Comparison of ENCODE assay signal across 7 mouse cellular contexts in genomic region chr19:59344304-59344711, GRCm38 (mm10). TPM values are rescaled to one million over a fixed set of nuclear protein-coding genes. Genes with fewer than 3 reads are reported as not detected.
DNase-seq lines count a peak whose midpoint lies in the region; ATAC-seq and TF ChIP-seq lines count a peak whose summit lies in the region.

No protein-coding gene starts in this region.

- no peaks in the 10 kb centered on the region for H3K36me3 ChIP-seq in ES-E14 (ENCODE audit: control insufficient read depth, insufficient read depth, low read length, poor library complexity, severe bottlenecking)
- H3K36me3 ChIP-seq in forebrain, embryonic 12.5 days (replicated peaks), result no peaks in the 10 kb centered on the region
- H3K36me3 ChIP-seq in hindbrain, postnatal 0 days (ENCODE audit: insufficient read depth, low read length), result no peaks in the 10 kb centered on the region
- H3K36me3 ChIP-seq in limb, embryonic 11.5 days (ENCODE audit: control insufficient read depth, insufficient read depth, low read length), result no peaks in the 10 kb centered on the region
- H3K36me3 ChIP-seq in midbrain, embryonic 10.5 days, result no peaks in the 10 kb centered on the region
- H3K36me3 ChIP-seq in small intestine, adult 2 months (ENCODE audit: control insufficient read depth, insufficient read depth, low read length), result no peaks in the 10 kb centered on the region

- no peaks in the 10 kb centered on the region for H3K9me3 ChIP-seq in ES-E14 (ENCODE audit: control insufficient read depth, insufficient read depth, low read depth, low read length)
- H3K9me3 ChIP-seq in forebrain, embryonic 12.5 days, result no peaks in the 10 kb centered on the region
- H3K9me3 ChIP-seq in hindbrain, postnatal 0 days (ENCODE audit: low read length), result no peaks in the 10 kb centered on the region
- no peaks in the 10 kb centered on the region for H3K9me3 ChIP-seq in limb, embryonic 11.5 days (ENCODE audit: control insufficient read depth, low read length)
- H3K9me3 ChIP-seq in midbrain, embryonic 10.5 days (replicated peaks), result no peaks in the 10 kb centered on the region

- no peaks in the 10 kb centered on the region for H3K27me3 ChIP-seq in forebrain, embryonic 12.5 days
- H3K27me3 ChIP-seq in hindbrain, postnatal 0 days (ENCODE audit: insufficient read depth, low read length), result no peaks in the 10 kb centered on the region
- no peaks in the 10 kb centered on the region for H3K27me3 ChIP-seq in limb, embryonic 11.5 days (ENCODE audit: control insufficient read depth, insufficient read depth, low read length)
- H3K27me3 ChIP-seq in midbrain, embryonic 10.5 days (ENCODE audit: low read depth, poor library complexity, severe bottlenecking), result no peaks in the 10 kb centered on the region
- no peaks in the 10 kb centered on the region for H3K27me3 ChIP-seq in small intestine, adult 2 months (ENCODE audit: control insufficient read depth, insufficient read depth, low read length)

- DNase-seq in ES-E14 (ENCODE audit: low read depth, low spot score), result no peak
- DNase-seq in hindbrain, postnatal 0 days (ENCODE audit: low spot score), result peak; percentile 36
- peak; percentile 52 for DNase-seq in limb, embryonic 11.5 days (ENCODE audit: low spot score)
- peak; percentile 42 for DNase-seq in midbrain, embryonic 10.5 days (ENCODE audit: low spot score)

- peak overlapping the region; percentile 80 to 94 for H3K4me3 ChIP-seq in ES-E14 (ENCODE audit: insufficient read depth in 1 of 2, low read depth in 1 of 2, low read length in 2 of 2, poor library complexity in 1 of 2, severe bottlenecking in 1 of 2)
- H3K4me3 ChIP-seq in bone marrow, adult 2 months (replicated peaks; ENCODE audit: control insufficient read depth, low read depth, low read length), result peak overlapping the region; percentile 100
- peak overlapping the region; percentile 92 for H3K4me3 ChIP-seq in forebrain, embryonic 12.5 days (replicated peaks)
- H3K4me3 ChIP-seq in hindbrain, postnatal 0 days (ENCODE audit: low read length), result peak overlapping the region; percentile 74
- H3K4me3 ChIP-seq in limb, embryonic 11.5 days (ENCODE audit: low read depth, low read length), result peak overlapping the region; percentile 94
- H3K4me3 ChIP-seq in midbrain, embryonic 10.5 days, result peak overlapping the region; percentile 90
- H3K4me3 ChIP-seq in small intestine, adult 2 months (ENCODE audit: low read depth, low read length), result peak overlapping the region; percentile 75

- ATAC-seq in forebrain, embryonic 12.5 days (ENCODE audit: low FRiP score), result no peak
- 0 out of 2 replicates have a peak, but pooled peaks have one; percentile 4 for ATAC-seq in hindbrain, postnatal 0 days
- ATAC-seq in limb, embryonic 11.5 days (ENCODE audit: insufficient number of reproducible peaks, low FRiP score, low TSS enrichment, low read depth), result no peak

- TF ChIP-seq CTCF in bone marrow, adult 2 months (IDR thresholded peaks at IDR 0.05; ENCODE audit: control insufficient read depth, insufficient read depth, low read length), result no peak
- no peak for TF ChIP-seq CTCF in hindbrain, postnatal 0 days (IDR thresholded peaks at IDR 0.05; ENCODE audit: low read depth)
- no peak for TF ChIP-seq CTCF in small intestine, adult 2 months (IDR thresholded peaks at IDR 0.05; ENCODE audit: extremely low read depth, insufficient read length, insufficient replicate concordance, low read depth, low read length)

- H3K9ac ChIP-seq in ES-E14 (ENCODE audit: insufficient read depth, low read depth, low read length, poor library complexity, severe bottlenecking), result peak overlapping the region; percentile 95
- H3K9ac ChIP-seq in forebrain, embryonic 12.5 days, result peak overlapping the region; percentile 92
- H3K9ac ChIP-seq in hindbrain, postnatal 0 days (replicated peaks; ENCODE audit: low read length), result peak overlapping the region; percentile 66
- peak overlapping the region; percentile 94 for H3K9ac ChIP-seq in limb, embryonic 11.5 days (ENCODE audit: low read length)

- H3K27ac ChIP-seq in ES-E14 (ENCODE audit: insufficient read depth, low read depth, low read length, poor library complexity, severe bottlenecking), result no peak overlapping the region
- H3K27ac ChIP-seq in bone marrow, adult 2 months (ENCODE audit: control insufficient read depth, insufficient read depth, low read depth, low read length, poor library complexity), result peak overlapping the region; percentile 99
- 0 out of 2 replicates have a peak overlapping the region, but pooled peaks have one; percentile 93 for H3K27ac ChIP-seq in forebrain, embryonic 12.5 days
- 0 out of 2 replicates have a peak overlapping the region, but pooled peaks have one; percentile 89 for H3K27ac ChIP-seq in hindbrain, postnatal 0 days
- no peak overlapping the region for H3K27ac ChIP-seq in limb, embryonic 11.5 days (replicated peaks; ENCODE audit: low read depth, low read length)
- peak overlapping the region; percentile 96 for H3K27ac ChIP-seq in midbrain, embryonic 10.5 days (replicated peaks)
- no peak overlapping the region for H3K27ac ChIP-seq in small intestine, adult 2 months (ENCODE audit: insufficient read depth, low read depth, low read length)

- under 1% methylated on average over 14 of the region's 14 CpGs for WGBS in bone marrow, adult 2 months
- WGBS in forebrain, embryonic 12.5 days, result under 1% methylated on average over 14 of the region's 14 CpGs
- WGBS in hindbrain, postnatal 0 days, result 0% methylated on average over 14 of the region's 14 CpGs
- under 1% methylated on average over 14 of the region's 14 CpGs for WGBS in limb, embryonic 11.5 days
- WGBS in midbrain, embryonic 10.5 days, result 2% methylated on average over 14 of the region's 14 CpGs
- under 1% methylated on average over 14 of the region's 14 CpGs for WGBS in small intestine, adult 2 months

- in situ Hi-C loops in ES-E14 (cut with MboI; ENCODE audit: low sequenced_read_pairs in 2 of 2, unreplicated experiment in 2 of 2), result no loop called here

- peaks cover 2 to 4% of the 10 kb centered on the region in 2 experiments; a peak in 2 of 4 replicates for H3K4me1 ChIP-seq in ES-E14 (ENCODE audit: control insufficient read depth in 2 of 2, insufficient read depth in 2 of 2, low read length in 2 of 2, poor library complexity in 1 of 2)
- H3K4me1 ChIP-seq in bone marrow, adult 2 months (ENCODE audit: control insufficient read depth, insufficient read depth, low read length), result peaks cover 1% of the 10 kb centered on the region
- peaks cover 39% of the 10 kb centered on the region for H3K4me1 ChIP-seq in forebrain, embryonic 12.5 days
- H3K4me1 ChIP-seq in hindbrain, postnatal 0 days (ENCODE audit: insufficient read depth, low read length), result peaks cover 9% of the 10 kb centered on the region
- H3K4me1 ChIP-seq in limb, embryonic 11.5 days (ENCODE audit: control insufficient read depth, insufficient read depth, low read length), result peaks cover 6% of the 10 kb centered on the region
- H3K4me1 ChIP-seq in midbrain, embryonic 10.5 days, result peaks cover 55% of the 10 kb centered on the region
- H3K4me1 ChIP-seq in small intestine, adult 2 months (ENCODE audit: control insufficient read depth, insufficient read depth, insufficient read length, low read length), result peaks cover 2% of the 10 kb centered on the region

- H3K4me2 ChIP-seq in forebrain, embryonic 12.5 days, result peak overlapping the region; percentile 88
- peak overlapping the region; percentile 91 for H3K4me2 ChIP-seq in hindbrain, postnatal 0 days (ENCODE audit: low read depth, low read length)
- H3K4me2 ChIP-seq in limb, embryonic 11.5 days (ENCODE audit: low read depth, severe bottlenecking), result peak overlapping the region; percentile 99

- TF ChIP-seq POLR2A in bone marrow, adult 2 months (IDR thresholded peaks at IDR 0.05; ENCODE audit: borderline replicate concordance, control insufficient read depth, low read depth, low read length), result peak; percentile 31; the same call in 1 of the 2 replicates
- peak; percentile 19; the same call in 1 of the 2 replicates for TF ChIP-seq POLR2A in small intestine, adult 2 months (IDR thresholded peaks at IDR 0.05; ENCODE audit: low read depth, low read length)

TF ChIP-seq in ES-E14, 5 proteins besides CTCF, POLR2A, EP300 and RAD21:
- TF ChIP-seq ZNF384 (IDR thresholded peaks at IDR 0.05; ENCODE audit: low read depth, low read length), result no peak

RNA-seq across cellular contexts. Expression of gene Pdzd8, which starts 1.3 kb away (rescaled TPM):
- 50.6 and 54.0 TPM in 2 replicates for total RNA-seq in ES-E14 (2012; rRNA removed)
- polyA plus RNA-seq in bone marrow, adult 2 months (2011; ENCODE audit: insufficient read depth, insufficient read length, low replicate concordance, missing spikeins), result 8.8 and 13.6 TPM in 2 replicates
- 15.0 and 15.9 TPM in 2 replicates for polyA plus RNA-seq in forebrain, embryonic 12.5 days (2016; fragmentation: Nextera tagmentation; extraction: Ambion mirVana)
- 42.6 and 46.4 TPM in 2 replicates for total RNA-seq in hindbrain, postnatal 0 days (2014; rRNA removed)
- polyA plus RNA-seq in hindbrain, postnatal 0 days (2015; fragmentation: Nextera tagmentation; extraction: Ambion mirVana), result 10.2 and 10.8 TPM in 2 replicates
- 16.6 and 17.6 TPM in 2 replicates for polyA plus RNA-seq in limb, embryonic 11.5 days (2014; fragmentation: Nextera tagmentation; extraction: Ambion mirVana)
- 8.1 and 8.5 TPM in 2 replicates for polyA plus RNA-seq in midbrain, embryonic 10.5 days (2016; fragmentation: Nextera tagmentation; extraction: Ambion mirVana)
- polyA plus RNA-seq in small intestine, adult 2 months (2012; rRNA removed), result 7.5 and 11.8 TPM in 2 replicates

RNA-seq across cellular contexts. Expression of gene Rps12-ps3, which starts 22.2 kb away (rescaled TPM):
- total RNA-seq in ES-E14 (2012; rRNA removed), result 262 and 538 TPM in 2 replicates
- 1,301 and 2,446 TPM in 2 replicates for polyA plus RNA-seq in bone marrow, adult 2 months (2011; ENCODE audit: insufficient read depth, insufficient read length, low replicate concordance, missing spikeins)
- 3.0 and 11.5 TPM in 2 replicates for polyA plus RNA-seq in forebrain, embryonic 12.5 days (2016; fragmentation: Nextera tagmentation; extraction: Ambion mirVana)
- total RNA-seq in hindbrain, postnatal 0 days (2014; rRNA removed), result 47.7 and 63.1 TPM in 2 replicates
- polyA plus RNA-seq in hindbrain, postnatal 0 days (2015; fragmentation: Nextera tagmentation; extraction: Ambion mirVana), result 4.5 and 13.9 TPM in 2 replicates
- polyA plus RNA-seq in limb, embryonic 11.5 days (2014; fragmentation: Nextera tagmentation; extraction: Ambion mirVana), result 12.4 and 27.5 TPM in 2 replicates
- 4.5 and 17.0 TPM in 2 replicates for polyA plus RNA-seq in midbrain, embryonic 10.5 days (2016; fragmentation: Nextera tagmentation; extraction: Ambion mirVana)
- 2,610 and 3,365 TPM in 2 replicates for polyA plus RNA-seq in small intestine, adult 2 months (2012; rRNA removed)

Comparison
In these comparisons a context has a peak if more than half of its experiments do, and no peak if none do; other contexts are left out.
1. H3K27ac ChIP-seq: peak in bone marrow, adult 2 months (single experiment), forebrain, embryonic 12.5 days (single experiment), hindbrain, postnatal 0 days (single experiment) and midbrain, embryonic 10.5 days (single experiment); none in ES-E14 (single experiment), limb, embryonic 11.5 days (single experiment) and small intestine, adult 2 months (single experiment).
2. RNA of gene Rps12-ps3, which starts 22.2 kb away (polyA plus RNA-seq): 2,610 to 3,365 TPM in small intestine, adult 2 months and 1,301 to 2,446 TPM in bone marrow, adult 2 months; 4.5 to 17.0 TPM in midbrain, embryonic 10.5 days, 4.5 to 13.9 TPM in hindbrain, postnatal 0 days, 12.4 to 27.5 TPM in limb, embryonic 11.5 days and 3.0 to 11.5 TPM in forebrain, embryonic 12.5 days; every median in the first group is over 10 times any median in the second.
3. Peak in every context shown above with its lines, with median percentiles within 50 percentile points of each other: H3K4me3 ChIP-seq, H3K9ac ChIP-seq and H3K4me2 ChIP-seq.